Mouse (Mus musculus): ENCODE results near the gene Mff. TPM values are rescaled to one million over a fixed set of nuclear protein-coding genes. Genes with fewer than 3 reads are reported as not detected.

Gene Mff
- total RNA-seq, 2 experiments from 2014 or later, result 228 to 231 TPM

DNA sequence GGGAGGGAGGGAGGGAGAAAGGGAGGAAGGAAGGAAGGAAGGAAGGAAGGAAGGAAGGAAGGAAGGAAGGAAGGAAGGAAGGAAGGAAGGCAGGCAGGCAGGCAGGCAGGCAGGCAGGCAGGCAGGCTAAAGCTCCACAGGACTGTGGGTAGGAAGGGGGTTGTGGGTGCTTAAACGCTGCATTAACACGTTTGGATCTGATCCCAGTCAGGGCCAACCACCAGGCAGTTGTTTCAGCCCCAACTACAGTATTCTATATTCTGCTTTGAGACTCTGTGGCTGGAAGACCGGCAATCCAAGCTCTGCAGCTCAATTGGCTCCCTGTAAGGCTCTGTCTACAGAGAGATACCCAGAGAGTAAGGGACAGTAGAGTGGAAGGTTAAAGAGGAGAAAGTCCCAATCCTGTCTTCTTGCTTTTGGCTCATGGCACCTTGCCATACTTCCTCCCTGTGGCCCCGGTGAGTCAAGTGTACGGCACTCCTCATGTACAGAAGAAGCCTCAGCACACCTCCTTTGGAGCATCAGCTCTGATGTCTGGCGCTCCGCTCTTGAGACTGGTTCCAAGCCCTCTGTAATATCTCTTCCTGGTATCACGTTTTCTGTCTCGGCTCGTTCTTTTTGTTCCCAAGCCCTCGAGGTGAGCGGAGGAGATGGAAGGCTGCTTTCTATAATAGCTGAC lies 76.6 kb downstream of the Mff start:
- Histone ChIP-seq H3K27ac (no peak overlapping the region), H3K4me3 (no peak overlapping the region)
- DNase-seq (ENCODE audit: low spot score in 2 of 2), result no peak
- no peak for TF ChIP-seq CTCF (conservative IDR thresholded peaks at IDR 0.05)

Other genes starting within 250 kb of the Mff start
- gene Col4a4, start 138.0 kb upstream of the Mff start, total RNA-seq (2021), result under 1 TPM; 0.61 to 1.00 TPM
- under 1 TPM; 0.32 to 0.46 TPM for gene Col4a3, start 138.0 kb upstream of the Mff start, total RNA-seq (2021)
- not detected for gene Tm4sf20, start 43.6 kb downstream of the Mff start, total RNA-seq (2021)
- not detected for gene Gm47791, start 46.4 kb downstream of the Mff start, total RNA-seq (2021)
- 10 to 100 TPM; 68.9 TPM for gene Agfg1, start 114.6 kb downstream of the Mff start, total RNA-seq (2021)
- gene A030005L19Rik, start 188.4 kb downstream of the Mff start, total RNA-seq (2021), result 1 to 10 TPM in 1 of 2 experiments, under 1 TPM in 1; 0.47 to 1.3 TPM
- not detected for gene A030014E15Rik, start 200.0 kb downstream of the Mff start, total RNA-seq (2021)
- gene Gm6217, start 206.5 kb downstream of the Mff start, total RNA-seq (2021), result not detected
- gene A030003K21Rik, start 218.5 kb downstream of the Mff start, total RNA-seq (2021), result not detected
- gene Gm7544, start 231.1 kb downstream of the Mff start, total RNA-seq (2021), result not detected
- gene Gm47955, start 235.4 kb downstream of the Mff start, total RNA-seq (2021), result not detected